Mouse (Mus musculus) forebrain, embryonic 16.5 days (tissue): ENCODE measurements around the gene Slc9a8. TPM values are rescaled to one million over a fixed set of nuclear protein-coding genes. Genes with fewer than 3 reads are reported as not detected.

Experiments
- ATAC-seq: fragments of 200-750 bp; cut with Nextera tagmentation; 2 replicates; pipeline ENCODE4 v1.8.0; 2017; ENCODE audit warnings: mild to moderate bottlenecking, moderate library complexity
- H3K27ac ChIP-seq: fragments of 300-500 bp; sonication (generic); 2 replicates; pipeline ENCODE4 v1.5.1; 2014; ENCODE audit warnings: low read length, control low read depth
- H3K27me3 ChIP-seq: fragments of 300-500 bp; sonication (generic); replicated peaks from 2 replicates; pipeline ENCODE4 v1.6.1; 2014; ENCODE audit warnings: low read length; ENCODE audit not compliant: control insufficient read depth, insufficient read depth
- H3K36me3 ChIP-seq: fragments of 300-500 bp; sonication (generic); 2 replicates; pipeline ENCODE4 v1.6.1; 2014; ENCODE audit not compliant: control insufficient read depth, insufficient read depth
- H3K4me1 ChIP-seq: fragments of 300-500 bp; sonication (generic); replicated peaks from 2 replicates; pipeline ENCODE4 v1.6.1; 2014; ENCODE audit warnings: low read length; ENCODE audit not compliant: control insufficient read depth, insufficient read depth
- H3K4me2 ChIP-seq: fragments of 300-500 bp; sonication (generic); 2 replicates; pipeline ENCODE4 v1.6.1; 2014; ENCODE audit warnings: mild to moderate bottlenecking, low read length, control low read depth
- H3K4me3 ChIP-seq: fragments of 300-500 bp; sonication (generic); replicated peaks from 2 replicates; pipeline ENCODE4 v1.5.1; 2014; ENCODE audit warnings: mild to moderate bottlenecking, low read length, control low read depth
- H3K9ac ChIP-seq: fragments of 300-500 bp; sonication (generic); replicated peaks from 2 replicates; pipeline ENCODE4 v1.6.1; 2014; ENCODE audit warnings: low read depth, low read length, control low read depth
- H3K9me3 ChIP-seq: fragments of 300-500 bp; sonication (generic); 2 replicates; pipeline ENCODE4 v1.6.1; 2016; ENCODE audit warnings: low read length; ENCODE audit not compliant: control insufficient read depth
- WGBS: fragments of 180-500 bp; shearing (Covaris S2); extraction: QIAGEN DNeasy Blood & Tissue Kit; methylation state at CpG from one replicate; pipeline ENCODE4 v1.1.7; 2014; 5-methylcytosine and 5-hydroxymethylcytosine counted together
- polyA plus RNA-seq: library from polyadenylated mRNA; unstranded; fragments of >200 nt; fragmentation: Nextera tagmentation; extraction: Ambion mirVana; gene quantifications from 2 replicates; pipeline ENCODE4 v1.2.1, GENCODE M21; 2015

Slc9a8 gene
- polyA plus RNA-seq, result 21.1 and 24.0 TPM in 2 replicates

- 0% methylated on average over 62 of the region's 66 CpGs for WGBS
- ATAC-seq, result peak; percentile 98
- peaks cover 19% of the 10 kb centered on the region for H3K36me3 ChIP-seq
- H3K27me3 ChIP-seq, result no peaks in the 10 kb centered on the region
- H3K4me1 ChIP-seq, result peaks cover 17% of the 10 kb centered on the region
- 0 out of 2 replicates have a peak, but pooled peaks cover 2% of the 10 kb centered on the region for H3K9me3 ChIP-seq
- H3K4me2 ChIP-seq, result peak within 1 kb of the TSS; percentile 93
- H3K27ac ChIP-seq, result peak within 1 kb of the TSS; percentile 99
- peak within 1 kb of the TSS; percentile 90 for H3K4me3 ChIP-seq
- H3K9ac ChIP-seq, result peak within 1 kb of the TSS; percentile 98
Measured at GRCm38 (mm10) chr2:167421330-167422149, at the start of gene Slc9a8. TSS of gene Slc9a8 (plus strand) at chr2:167421712.

- Histone ChIP-seq H3K27ac (no peak overlapping the region), H3K4me1 (peaks cover 6% of the 10 kb centered on the region), H3K4me2 (no peak overlapping the region), H3K27me3 (no peaks in the 10 kb centered on the region), H3K4me3 (no peak overlapping the region), H3K9ac (no peak overlapping the region), H3K9me3 (no peaks in the 10 kb centered on the region), H3K36me3 (no peaks in the 10 kb centered on the region)
- ATAC-seq, result no peak
- WGBS, result 59% methylated on average over 5 of the region's 5 CpGs
Measured at GRCm38 (mm10) chr2:167373266-167373665, 48.2 kb upstream of the Slc9a8 start.

DNA sequence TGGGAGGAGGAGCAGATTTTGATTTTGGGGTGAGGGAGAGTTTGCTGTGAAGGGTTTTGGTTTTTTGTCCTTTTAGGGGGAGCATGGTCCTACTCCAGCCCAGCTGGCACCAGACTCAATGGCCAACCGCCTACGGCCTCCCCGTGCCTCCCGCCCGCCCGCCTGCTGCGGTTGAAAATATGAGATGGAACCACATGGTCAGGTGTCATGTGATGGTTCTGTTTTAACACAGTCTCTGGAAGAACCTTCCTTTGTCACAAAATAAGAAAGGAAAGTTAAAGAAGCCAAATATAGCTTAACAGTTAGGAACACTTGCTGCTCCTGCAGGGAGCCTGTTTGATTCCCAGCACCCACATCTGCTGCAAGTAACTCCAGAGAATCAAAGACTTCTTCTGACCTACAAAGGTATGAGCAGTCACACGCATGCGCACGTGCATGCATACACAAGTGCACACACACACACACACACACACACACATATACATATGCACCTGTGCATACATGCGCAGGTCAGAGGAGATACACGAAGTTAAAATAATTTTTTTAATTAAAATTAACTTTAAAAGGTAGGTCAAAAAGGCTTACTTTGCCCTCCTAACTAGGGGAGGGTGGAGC, 47.2 kb upstream of the Slc9a8 start:
- no peak overlapping the region for H3K4me3 ChIP-seq
- H3K27me3 ChIP-seq, result no peaks in the 10 kb centered on the region
- ATAC-seq, result no peak
- no peaks in the 10 kb centered on the region for H3K36me3 ChIP-seq
- no peaks in the 10 kb centered on the region for H3K9me3 ChIP-seq
- no peak overlapping the region for H3K27ac ChIP-seq
- H3K4me2 ChIP-seq, result no peak overlapping the region
- 93% methylated on average over 12 of the region's 12 CpGs for WGBS
- H3K9ac ChIP-seq, result no peak overlapping the region
- H3K4me1 ChIP-seq, result peaks cover 6% of the 10 kb centered on the region

GRCm38 (mm10) chr2:167375135-167375534, 46.4 kb upstream of the Slc9a8 start:
- WGBS, result 87% methylated on average over 9 of the region's 9 CpGs
- H3K4me2 ChIP-seq, result no peak overlapping the region
- no peaks in the 10 kb centered on the region for H3K9me3 ChIP-seq
- H3K4me3 ChIP-seq, result no peak overlapping the region
- H3K27me3 ChIP-seq, result no peaks in the 10 kb centered on the region
- no peaks in the 10 kb centered on the region for H3K36me3 ChIP-seq
- H3K9ac ChIP-seq, result no peak overlapping the region
- no peak for ATAC-seq
- H3K4me1 ChIP-seq, result peaks cover 6% of the 10 kb centered on the region
- no peak overlapping the region for H3K27ac ChIP-seq

DNA sequence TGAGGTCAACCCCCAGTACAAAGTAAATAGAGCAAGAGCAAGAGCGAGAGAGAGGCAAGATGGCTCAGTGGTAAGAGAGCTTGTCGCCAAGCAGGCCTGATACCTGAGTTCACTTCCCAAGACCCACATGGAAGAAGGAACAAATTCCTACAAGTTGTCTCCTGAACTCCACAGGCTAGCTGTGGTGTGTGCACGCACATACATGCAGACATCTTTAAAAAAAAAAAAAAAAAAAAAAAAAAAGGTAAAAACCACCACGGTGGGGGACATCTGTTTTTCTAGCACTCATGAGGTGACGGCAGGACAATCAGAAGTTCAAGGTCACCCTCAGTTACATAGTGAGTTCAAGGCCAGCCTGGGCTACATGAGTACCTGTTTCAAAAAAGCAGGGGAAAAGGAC, 45.8 kb upstream of the Slc9a8 start:
- Histone ChIP-seq H3K4me2 (no peak overlapping the region), H3K4me3 (no peak overlapping the region), H3K36me3 (no peaks in the 10 kb centered on the region), H3K27me3 (no peaks in the 10 kb centered on the region), H3K4me1 (peaks cover 6% of the 10 kb centered on the region), H3K9ac (no peak overlapping the region), H3K27ac (no peak overlapping the region), H3K9me3 (no peaks in the 10 kb centered on the region)
- 97% methylated on average over 5 of the region's 5 CpGs for WGBS
- ATAC-seq, result no peak

- H3K36me3 ChIP-seq, result no peaks in the 10 kb centered on the region
- no peaks in the 10 kb centered on the region for H3K27me3 ChIP-seq
- H3K4me3 ChIP-seq, result no peak overlapping the region
- H3K27ac ChIP-seq, result no peak overlapping the region
- H3K4me2 ChIP-seq, result no peak overlapping the region
- no peak for ATAC-seq
- H3K9ac ChIP-seq, result no peak overlapping the region
- no peaks in the 10 kb centered on the region for H3K9me3 ChIP-seq
- WGBS, result 80% methylated on average over 8 of the region's 8 CpGs
- H3K4me1 ChIP-seq, result peaks cover 6% of the 10 kb centered on the region
Measured at GRCm38 (mm10) chr2:167376160-167376564, 45.4 kb upstream of the Slc9a8 start.

DNA sequence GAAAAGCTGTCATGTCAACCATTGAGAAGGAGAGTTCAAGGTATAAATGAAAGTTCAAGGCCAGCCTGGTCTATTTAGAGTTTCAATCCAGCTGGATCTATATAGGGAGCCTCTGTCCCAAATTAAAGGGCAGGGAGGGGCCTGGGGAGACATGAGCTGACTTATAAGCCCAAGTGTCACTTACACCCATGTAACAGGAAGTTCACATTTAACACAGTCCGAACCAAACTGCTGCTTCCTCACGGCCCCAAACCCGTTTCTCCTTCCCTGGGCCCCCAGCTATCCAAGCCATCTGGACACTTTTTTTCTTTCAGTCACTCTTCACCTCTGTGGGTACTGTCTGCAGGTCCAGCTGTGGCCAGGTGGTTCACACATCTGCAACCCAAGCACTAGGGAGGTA, 43.8 kb upstream of the Slc9a8 start:
- Histone ChIP-seq H3K36me3 (no peaks in the 10 kb centered on the region), H3K9me3 (no peaks in the 10 kb centered on the region), H3K9ac (no peak overlapping the region), H3K27ac (no peak overlapping the region), H3K4me2 (no peak overlapping the region), H3K27me3 (no peaks in the 10 kb centered on the region), H3K4me1 (peaks cover 6% of the 10 kb centered on the region), H3K4me3 (no peak overlapping the region)
- WGBS, result 89% methylated on average over 3 of the region's 3 CpGs
- no peak for ATAC-seq

DNA sequence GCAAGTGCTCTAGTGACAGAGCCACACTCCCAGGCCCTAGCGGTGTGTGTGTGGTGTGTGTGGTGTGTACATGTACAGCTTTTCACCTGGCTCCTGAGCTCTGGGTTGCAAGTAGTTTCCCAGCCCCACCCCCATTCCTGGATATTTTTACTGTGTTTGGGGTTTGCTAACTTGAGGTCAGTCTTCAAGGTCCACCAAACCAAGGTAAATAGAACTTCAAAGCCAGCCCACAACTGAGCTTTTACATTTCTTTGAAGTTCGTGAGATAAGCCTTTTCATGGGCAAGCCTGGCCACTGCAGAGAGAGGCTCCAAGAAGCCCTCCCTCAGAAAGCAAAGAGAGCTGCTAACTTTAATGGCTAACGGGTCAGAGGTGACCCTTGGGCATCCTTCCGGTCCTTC, 42.5 kb upstream of the Slc9a8 start:
- H3K9me3 ChIP-seq, result no peaks in the 10 kb centered on the region
- H3K9ac ChIP-seq, result no peak overlapping the region
- no peaks in the 10 kb centered on the region for H3K27me3 ChIP-seq
- no peak overlapping the region for H3K4me3 ChIP-seq
- no peak overlapping the region for H3K27ac ChIP-seq
- ATAC-seq, result no peak
- H3K4me2 ChIP-seq, result no peak overlapping the region
- no peaks in the 10 kb centered on the region for H3K36me3 ChIP-seq
- H3K4me1 ChIP-seq, result no peaks in the 10 kb centered on the region
- 52% methylated on average over 4 of the region's 4 CpGs for WGBS

GRCm38 (mm10) chr2:167380615-167381285, 40.8 kb upstream of the Slc9a8 start:
- Histone ChIP-seq H3K27me3 (no peaks in the 10 kb centered on the region), H3K27ac (no peak overlapping the region), H3K4me1 (no peaks in the 10 kb centered on the region), H3K36me3 (no peaks in the 10 kb centered on the region), H3K4me3 (no peak overlapping the region), H3K9me3 (no peaks in the 10 kb centered on the region), H3K4me2 (no peak overlapping the region), H3K9ac (no peak overlapping the region)
- 65% methylated on average over 7 of the region's 7 CpGs for whole genome bisulfite sequencing
- ATAC-seq, result no peak
